Mouse (Mus musculus): ENCODE results near the gene Cluh.
A peak's percentile ranks its signal among the peaks of the same experiment; 100 is the strongest.

- TF ChIP-seq POLR2A (IDR thresholded peaks at IDR 0.05; ENCODE audit: borderline replicate concordance, insufficient read depth, low read length) (peak; percentile 56), CTCF (IDR thresholded peaks at IDR 0.05; ENCODE audit: borderline replicate concordance, insufficient read depth, low read depth, low read length) (no peak; the same call in 1 of the 2 replicates)
Measured at GRCm38 (mm10) chr11:74637971-74638790, 11.1 kb upstream of the Cluh start.
